Mouse (Mus musculus) ES-E14 (cell line): ENCODE data around the gene Fzd1. TPM values are rescaled to one million over a fixed set of nuclear protein-coding genes. Genes with fewer than 3 reads are reported as not detected.

Source experiments
- DNase-seq: peaks from one replicate; pipeline ENCODE4 v3.0.0-alpha.2; 2013; ENCODE audit warnings: low read depth, low spot score
- H3K27ac ChIP-seq: 2 replicates; pipeline ENCODE4 v1.5.1; 2012; ENCODE audit warnings: low read depth, mild to moderate bottlenecking, low read length, moderate library complexity, mixed read lengths; ENCODE audit not compliant: poor library complexity, insufficient read depth, severe bottlenecking
- H3K36me3 ChIP-seq: 2 replicates; pipeline ENCODE4 v1.6.1; 2012; ENCODE audit warnings: mild to moderate bottlenecking, low read length, moderate library complexity, mixed read lengths; ENCODE audit not compliant: control insufficient read depth, poor library complexity, insufficient read depth, severe bottlenecking
- H3K4me1 ChIP-seq, 2 experiments: fragments of 150-350 bp in 1 of 2; sonication (generic) in 1 of 2; 2 replicates each; pipeline ENCODE4 v1.6.1; 2012; ENCODE audit warnings: low read length in 2 of 2, mild to moderate bottlenecking in 1 of 2, mixed read lengths in 1 of 2; ENCODE audit not compliant: control insufficient read depth in 2 of 2, insufficient read depth in 2 of 2, poor library complexity in 1 of 2
- H3K4me3 ChIP-seq, 2 experiments: fragments of 150-350 bp in 1 of 2; sonication (generic) in 1 of 2; 2 replicates each; pipeline ENCODE4 v1.5.1; 2012; ENCODE audit warnings: low read length in 2 of 2, low read depth in 1 of 2, mild to moderate bottlenecking in 1 of 2, mixed read lengths in 1 of 2; ENCODE audit not compliant: insufficient read depth in 1 of 2, poor library complexity in 1 of 2, severe bottlenecking in 1 of 2
- H3K9ac ChIP-seq: 2 replicates; pipeline ENCODE4 v1.6.1; 2012; ENCODE audit warnings: low read depth, mild to moderate bottlenecking, low read length, mixed read lengths; ENCODE audit not compliant: poor library complexity, insufficient read depth, severe bottlenecking
- H3K9me3 ChIP-seq: fragments of 150-350 bp; sonication (generic); 2 replicates; pipeline ENCODE4 v1.6.1; 2012; ENCODE audit warnings: low read depth, mild to moderate bottlenecking, low read length; ENCODE audit not compliant: control insufficient read depth, insufficient read depth
- CHD2 ChIP-seq: IDR thresholded peaks from 2 replicates; pipeline ENCODE4 v1.6.1; 2014; ENCODE audit warnings: mild to moderate bottlenecking, low read depth, low read length, inconsistent platforms
- HCFC1 ChIP-seq: IDR thresholded peaks from 2 replicates; pipeline ENCODE4 v1.6.1; 2012; ENCODE audit warnings: low read length, inconsistent platforms, borderline replicate concordance; ENCODE audit not compliant: insufficient read depth
- MAFK ChIP-seq: IDR thresholded peaks from 2 replicates; pipeline ENCODE4 v1.6.1; 2014; ENCODE audit warnings: mild to moderate bottlenecking, low read depth, low read length, inconsistent platforms; ENCODE audit not compliant: insufficient read depth
- ZC3H11A ChIP-seq: IDR thresholded peaks from 2 replicates; pipeline ENCODE4 v1.6.1; 2012; ENCODE audit warnings: low read depth, mild to moderate bottlenecking, inconsistent platforms, low read length, borderline replicate concordance
- ZNF384 ChIP-seq: IDR thresholded peaks from 2 replicates; pipeline ENCODE4 v1.6.1; 2012; ENCODE audit warnings: low read depth, low read length, inconsistent platforms
- in situ Hi-C, 2 experiments: fragments of 600-800 bp; cut with MboI; formaldehyde crosslinking; loops; one replicate each; pipeline ENCODE4 v1.15.1; 2025; ENCODE audit warnings: low sequenced_read_pairs in 2 of 2, inconsistent platforms in 1 of 2; ENCODE audit not compliant: unreplicated experiment in 2 of 2
- total RNA-seq: library from RNA; depleted of rRNA; stranded (reverse); fragments of 300-350 nt; gene quantifications from 2 replicates; pipeline ENCODE4 v1.2.3, GENCODE M21; 2012; rRNA removed

Fzd1 gene
- 2.7 and 3.5 TPM in 2 replicates for total RNA-seq

GRCm38 (mm10) chr5:4757902-4758301, at the start of gene Fzd1:
Gene Fzd1 (minus strand): TSS chr5:4758035.
- no peaks in the 10 kb centered on the region for H3K36me3 ChIP-seq
- peak; percentile 71 for DNase-seq
- TF ChIP-seq ZC3H11A, result no peak
- TF ChIP-seq HCFC1, result no peak
- no peak for TF ChIP-seq CHD2
- no peak for TF ChIP-seq ZNF384
- no peak for TF ChIP-seq MAFK
- H3K9ac ChIP-seq, result peak within 1 kb of the TSS; percentile 64
- in situ Hi-C loops, result no loop called here
- H3K27ac ChIP-seq, result no peak within 1 kb of the TSS
- no peaks in the 10 kb centered on the region for H3K9me3 ChIP-seq
- H3K4me1 ChIP-seq, result peaks cover 2% of the 10 kb centered on the region in 2 experiments; a peak in 1 of 4 replicates
- H3K4me3 ChIP-seq, result peak within 1 kb of the TSS; percentile 74 to 79

- no peak for DNase-seq
- no peaks in the 10 kb centered on the region for H3K36me3 ChIP-seq
- TF ChIP-seq HCFC1, result no peak
- no peak for TF ChIP-seq ZNF384
- no peak for TF ChIP-seq MAFK
- no peak for TF ChIP-seq ZC3H11A
- TF ChIP-seq CHD2, result no peak
- H3K4me1 ChIP-seq, result no peaks in the 10 kb centered on the region
- H3K9ac ChIP-seq, result no peak overlapping the region
- no peaks in the 10 kb centered on the region for H3K9me3 ChIP-seq
- in situ Hi-C loops, result no loop called here
- H3K27ac ChIP-seq, result no peak overlapping the region
- H3K4me3 ChIP-seq, result no peak overlapping the region
These were observed 47.4 kb upstream of the Fzd1 start for GRCm38 (mm10) chr5:4805228-4805627.

DNA sequence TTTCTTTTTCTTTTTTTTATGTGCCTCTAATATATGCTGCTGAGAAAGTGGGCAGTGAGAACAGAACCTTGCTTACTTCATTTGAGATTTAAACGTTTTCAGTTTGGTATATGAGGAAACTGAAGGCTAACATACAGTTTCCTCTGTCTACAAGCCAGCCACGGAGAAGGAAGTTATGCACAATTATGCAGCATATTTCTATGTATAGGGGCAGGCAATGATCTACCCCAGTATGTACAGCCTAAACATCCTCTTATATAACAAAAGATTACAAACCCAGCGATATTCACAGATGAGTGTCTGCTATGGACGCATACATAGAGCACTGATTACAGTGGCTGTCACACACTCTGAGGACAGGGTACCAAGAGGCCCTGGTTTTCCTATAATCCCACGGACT, 45.9 kb upstream of the Fzd1 start:
- no peak overlapping the region for H3K9ac ChIP-seq
- H3K4me1 ChIP-seq, result no peaks in the 10 kb centered on the region
- TF ChIP-seq HCFC1, result no peak
- TF ChIP-seq ZNF384, result no peak
- no peak for TF ChIP-seq CHD2
- no peak for TF ChIP-seq ZC3H11A
- no peak for TF ChIP-seq MAFK
- in situ Hi-C loops, result no loop called here
- no peak overlapping the region for H3K27ac ChIP-seq
- no peak overlapping the region for H3K4me3 ChIP-seq
- H3K36me3 ChIP-seq, result no peaks in the 10 kb centered on the region
- no peak for DNase-seq
- no peaks in the 10 kb centered on the region for H3K9me3 ChIP-seq

DNA sequence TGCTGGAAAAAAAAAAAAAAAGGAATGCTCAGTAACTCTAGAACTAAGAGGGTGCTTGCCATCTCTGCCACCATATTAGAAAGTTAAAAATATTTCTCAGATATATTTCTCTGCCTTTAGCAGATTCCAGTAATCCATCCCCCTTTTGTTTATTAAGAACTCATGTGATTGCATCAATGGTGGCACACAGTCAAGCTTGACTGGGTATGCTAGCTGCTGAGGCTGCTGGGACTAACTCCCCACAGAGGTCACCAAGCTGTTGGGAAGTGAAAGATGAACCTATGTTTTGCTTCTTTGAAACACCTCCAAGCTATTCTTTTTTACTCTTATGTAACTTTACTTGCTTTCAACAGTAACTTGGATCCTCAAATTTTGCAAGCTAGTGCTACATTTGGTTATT, 44.1 kb upstream of the Fzd1 start:
- no peak for DNase-seq
- Histone ChIP-seq H3K36me3 (no peaks in the 10 kb centered on the region), H3K9me3 (no peaks in the 10 kb centered on the region), H3K9ac (no peak overlapping the region), H3K27ac (no peak overlapping the region), H3K4me1 (no peaks in the 10 kb centered on the region), H3K4me3 (no peak overlapping the region)
- in situ Hi-C loops, result no loop called here
- no peak for TF ChIP-seq ZC3H11A
- TF ChIP-seq HCFC1, result no peak
- TF ChIP-seq MAFK, result no peak
- no peak for TF ChIP-seq CHD2
- no peak for TF ChIP-seq ZNF384
